Mouse (Mus musculus) G1E (cell line): ENCODE measurements around the gene Gm49380.

Experiments
- CTCF ChIP-seq: IDR thresholded peaks from 2 replicates; pipeline ENCODE4 v1.5.1; 2012; ENCODE audit warnings: low read depth, low read length, inconsistent platforms, mixed read lengths
- GATA1 ChIP-seq: IDR thresholded peaks from 2 replicates; pipeline ENCODE4 v1.6.1; 2012; ENCODE audit warnings: borderline replicate concordance, low read length, inconsistent platforms, mixed read lengths
- TAL1 ChIP-seq: conservative IDR thresholded peaks from 2 replicates; pipeline ENCODE4 v1.6.1; 2012; ENCODE audit warnings: low read depth, low read length, inconsistent platforms, mixed read lengths

DNA sequence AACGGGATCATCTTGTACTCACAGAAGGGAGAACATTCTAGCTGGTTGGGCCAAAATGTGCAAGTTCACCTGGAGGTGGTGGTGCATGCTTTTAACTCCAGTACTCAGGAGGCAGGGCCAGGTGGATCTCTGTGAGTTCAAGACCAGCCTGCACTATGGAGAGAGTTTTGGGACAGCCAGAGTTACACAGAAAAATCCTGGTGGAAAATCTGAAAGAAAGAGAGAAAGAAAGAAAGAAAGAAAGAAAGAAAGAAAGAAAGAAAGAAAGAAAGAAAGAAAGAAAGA is 71.0 kb downstream of the Gm49380 start:
- TF ChIP-seq CTCF: no peak
- TF ChIP-seq GATA1: no peak
- no peak for TF ChIP-seq TAL1
